Mouse (Mus musculus): ENCODE measurements at regions not wholly inside any gene's neighbourhood (a gene's known extent, or its start where the extent isn't known, plus 50 kb on each side); places are given as distances from the start of the nearest gene placed in this dataset.
A peak's percentile ranks its signal among the peaks of the same experiment; 100 is the strongest.

- no peak for DNase-seq
These were observed 615.0 kb upstream of the Tle4 start for GRCm38 (mm10) chr19:15212881-15213280.

GRCm38 (mm10) chr19:15203039-15203438, 605.2 kb upstream of the Tle4 start:
- DNase-seq: no peak

- DNase-seq: no peak
These were observed 603.4 kb upstream of the Tle4 start for GRCm38 (mm10) chr19:15201262-15201661.

GRCm38 (mm10) chr19:15200792-15201191, 602.9 kb upstream of the Tle4 start:
- DNase-seq: no peak

- no peak for DNase-seq
These were observed 602.5 kb upstream of the Tle4 start for GRCm38 (mm10) chr19:15200361-15200760.

- DNase-seq: no peak
These were observed 601.8 kb upstream of the Tle4 start for GRCm38 (mm10) chr19:15199692-15200091.

GRCm38 (mm10) chr19:15175221-15175620, 577.4 kb upstream of the Tle4 start:
- DNase-seq: no peak

GRCm38 (mm10) chr19:15173301-15173700, 575.5 kb upstream of the Tle4 start:
- no peak for DNase-seq

- no peak for DNase-seq
These were observed 569.3 kb upstream of the Tle4 start for GRCm38 (mm10) chr19:15167184-15167583.

- DNase-seq: no peak
These were observed 562.8 kb upstream of the Tle4 start for GRCm38 (mm10) chr19:15160641-15161040.

- no peak for DNase-seq
These were observed 560.8 kb upstream of the Tle4 start for GRCm38 (mm10) chr19:15158653-15159052.

- no peak for DNase-seq
These were observed 560.3 kb upstream of the Tle4 start for GRCm38 (mm10) chr19:15158177-15158576.

GRCm38 (mm10) chr19:15154693-15155092, 556.8 kb upstream of the Tle4 start:
- no peak for DNase-seq

GRCm38 (mm10) chr19:15146325-15146724, 548.5 kb upstream of the Tle4 start:
- no peak for DNase-seq

GRCm38 (mm10) chr19:15127122-15127521, 529.3 kb upstream of the Tle4 start:
- DNase-seq: no peak

GRCm38 (mm10) chr19:15108441-15109026, 510.7 kb upstream of the Tle4 start:
- no peak for DNase-seq

GRCm38 (mm10) chr19:15095054-15095453, 497.2 kb upstream of the Tle4 start:
- DNase-seq: no peak

GRCm38 (mm10) chr19:15093534-15093933, 495.7 kb upstream of the Tle4 start:
- DNase-seq: no peak

- DNase-seq: no peak
These were observed 482.8 kb upstream of the Tle4 start for GRCm38 (mm10) chr19:15080638-15081037.

- DNase-seq: no peak
These were observed 459.9 kb upstream of the Tle4 start for GRCm38 (mm10) chr19:15057801-15058200.

GRCm38 (mm10) chr19:15053582-15054141, 455.8 kb upstream of the Tle4 start:
- no peak for DNase-seq

GRCm38 (mm10) chr19:15052642-15053239, 454.9 kb upstream of the Tle4 start:
- no peak for DNase-seq

GRCm38 (mm10) chr19:15047896-15048295, 450.0 kb upstream of the Tle4 start:
- peak in 1 of 2 experiments; percentile 3 for DNase-seq

GRCm38 (mm10) chr19:15047306-15047868, 449.5 kb upstream of the Tle4 start:
- DNase-seq: no peak

Data from cerebellum, adult 18-20 months (tissue).